Mouse (Mus musculus): Measurements from ENCODE around the gene Kctd14. TPM values are rescaled to one million over a fixed set of nuclear protein-coding genes. Genes with fewer than 3 reads are reported as not detected.
A peak's percentile ranks its signal among the peaks of the same experiment; 100 is the strongest.

Gene Kctd14
- total RNA-seq, 2 experiments from 2014 or later: 3.3 to 3.7 TPM

GRCm38 (mm10) chr7:97447050-97447531 lies 4.0 kb upstream of the Kctd14 start:
- DNase-seq (ENCODE audit: extremely low spot score in 1 of 2, low spot score in 2 of 2): peak in 1 of 2 experiments; percentile 14
- Histone ChIP-seq H3K27ac (peak overlapping the region; percentile 76), H3K4me3 (no peak overlapping the region)
- intact Hi-C loops (cut with DNase I): no loop called here
- TF ChIP-seq CTCF (IDR thresholded peaks at IDR 0.05): no peak; the same call in 1 of the 2 replicates

GRCm38 (mm10) chr7:97452196-97452595 lies 1.1 kb downstream of the Kctd14 start:
- no peak overlapping the region for H3K4me3 ChIP-seq
- intact Hi-C loops (cut with DNase I): no loop called here

GRCm38 (mm10) chr7:97453141-97453921 lies 2.2 kb downstream of the Kctd14 start:
- TF ChIP-seq CTCF (IDR thresholded peaks at IDR 0.05): no peak
- intact Hi-C loops (cut with DNase I): no loop called here
- H3K4me3 ChIP-seq: peak overlapping the region; percentile 25; the same call in 1 of the 2 replicates
- peak in 1 of 2 experiments; percentile 12 for DNase-seq (ENCODE audit: extremely low spot score in 1 of 2, low spot score in 2 of 2)
- no peak overlapping the region for H3K27ac ChIP-seq

More at GRCm38 (mm10) chr7:97452196-97452595, 1.1 kb downstream of the Kctd14 start:
- DNase-seq (ENCODE audit: extremely low spot score in 1 of 2, low spot score in 2 of 2): no peak
- TF ChIP-seq CTCF (IDR thresholded peaks at IDR 0.05): no peak
- H3K27ac ChIP-seq: no peak overlapping the region

DNA sequence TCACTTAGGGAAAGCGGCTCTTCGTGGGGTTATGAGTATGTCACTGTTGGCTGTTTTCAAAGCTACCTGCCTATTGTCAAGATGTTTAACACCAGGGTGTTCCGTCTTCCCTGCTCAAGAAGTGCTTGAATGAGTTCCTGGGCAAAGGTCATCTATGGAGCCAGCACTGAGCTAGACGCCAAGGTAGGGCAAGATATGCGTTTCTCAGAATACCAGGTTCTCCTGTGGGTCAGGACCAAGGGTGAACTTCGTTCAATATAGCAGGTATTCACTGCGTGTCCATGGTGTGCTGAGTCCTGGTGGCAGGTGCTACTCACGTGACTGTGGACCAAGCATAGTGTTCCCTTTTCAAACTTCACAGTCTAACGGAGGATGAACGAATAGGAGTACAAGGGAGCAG lies 3.7 kb downstream of the Kctd14 start:
- intact Hi-C loops (cut with DNase I): no loop called here
- Histone ChIP-seq H3K4me3 (no peak overlapping the region), H3K27ac (no peak overlapping the region)
- TF ChIP-seq CTCF (IDR thresholded peaks at IDR 0.05): no peak
- DNase-seq (ENCODE audit: extremely low spot score in 1 of 2, low spot score in 2 of 2): no peak

DNA sequence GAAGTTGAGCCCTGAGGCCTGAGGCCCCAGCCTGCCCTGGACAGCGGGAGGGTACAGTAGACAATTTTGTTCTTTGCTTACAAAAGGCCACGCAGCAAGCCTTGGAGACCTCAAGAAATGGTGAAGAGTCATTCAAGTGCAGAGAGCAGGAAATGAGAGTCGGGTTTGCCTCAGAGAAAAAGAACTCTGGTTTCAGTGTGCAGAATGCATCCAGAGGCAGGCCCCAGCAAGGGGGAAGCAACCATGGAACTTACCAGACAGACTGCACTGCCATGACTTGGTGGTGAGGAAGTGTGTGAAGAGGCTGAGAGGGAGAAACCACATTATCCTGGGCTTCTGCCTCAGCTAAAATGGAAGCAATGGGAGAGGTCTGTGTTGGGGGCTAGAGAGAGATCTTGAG lies 4.5 kb downstream of the Kctd14 start:
- no peak for TF ChIP-seq CTCF (IDR thresholded peaks at IDR 0.05)
- no peak overlapping the region for H3K27ac ChIP-seq
- intact Hi-C loops (cut with DNase I): no loop called here
- DNase-seq (ENCODE audit: extremely low spot score in 1 of 2, low spot score in 2 of 2): no peak
- no peak overlapping the region for H3K4me3 ChIP-seq

DNA sequence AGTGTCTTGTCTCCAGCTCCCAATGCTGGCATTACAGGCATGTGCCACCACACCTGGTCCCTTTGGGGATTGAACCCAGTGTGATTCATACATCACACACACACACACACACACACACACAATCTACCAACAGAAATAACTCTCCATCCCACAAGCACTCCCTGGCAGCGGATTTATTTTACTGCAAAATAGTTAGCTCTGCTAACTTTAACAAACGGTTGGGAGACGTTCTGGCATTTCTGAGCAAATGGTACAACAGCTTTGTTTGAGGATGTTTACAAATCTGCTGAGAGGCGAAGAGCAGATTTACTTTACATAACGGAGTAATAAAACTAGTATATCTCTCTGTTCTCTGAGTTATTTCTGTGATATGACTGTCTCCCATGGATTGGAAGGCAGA lies 21.9 kb downstream of the Kctd14 start:
- intact Hi-C loops (cut with DNase I): no loop called here
- no peak for DNase-seq (ENCODE audit: extremely low spot score in 1 of 2, low spot score in 2 of 2)
- TF ChIP-seq CTCF (IDR thresholded peaks at IDR 0.05): no peak
- Histone ChIP-seq H3K4me3 (no peak overlapping the region), H3K27ac (no peak overlapping the region)

GRCm38 (mm10) chr7:97479349-97479748 lies 28.2 kb downstream of the Kctd14 start:
- DNase-seq (ENCODE audit: extremely low spot score in 1 of 2, low spot score in 2 of 2): no peak
- Histone ChIP-seq H3K27ac (no peak overlapping the region), H3K4me3 (no peak overlapping the region)
- no peak for TF ChIP-seq CTCF (IDR thresholded peaks at IDR 0.05)
- intact Hi-C loops (cut with DNase I): no loop called here

GRCm38 (mm10) chr7:97480290-97480689 lies 29.2 kb downstream of the Kctd14 start:
- intact Hi-C loops (cut with DNase I): loop anchor here (1.0 to 5.0 kb wide), 3 partner anchors 53 to 217 kb away; partner anchors contain the start of genes Aamdc, Clns1a and Rsf1
- Histone ChIP-seq H3K27ac (0 out of 2 replicates have a peak overlapping the region, but pooled peaks have one; percentile 20), H3K4me3 (peak overlapping the region; percentile 94)
- TF ChIP-seq CTCF (IDR thresholded peaks at IDR 0.05): no peak
- DNase-seq (ENCODE audit: extremely low spot score in 1 of 2, low spot score in 2 of 2): no peak

DNA sequence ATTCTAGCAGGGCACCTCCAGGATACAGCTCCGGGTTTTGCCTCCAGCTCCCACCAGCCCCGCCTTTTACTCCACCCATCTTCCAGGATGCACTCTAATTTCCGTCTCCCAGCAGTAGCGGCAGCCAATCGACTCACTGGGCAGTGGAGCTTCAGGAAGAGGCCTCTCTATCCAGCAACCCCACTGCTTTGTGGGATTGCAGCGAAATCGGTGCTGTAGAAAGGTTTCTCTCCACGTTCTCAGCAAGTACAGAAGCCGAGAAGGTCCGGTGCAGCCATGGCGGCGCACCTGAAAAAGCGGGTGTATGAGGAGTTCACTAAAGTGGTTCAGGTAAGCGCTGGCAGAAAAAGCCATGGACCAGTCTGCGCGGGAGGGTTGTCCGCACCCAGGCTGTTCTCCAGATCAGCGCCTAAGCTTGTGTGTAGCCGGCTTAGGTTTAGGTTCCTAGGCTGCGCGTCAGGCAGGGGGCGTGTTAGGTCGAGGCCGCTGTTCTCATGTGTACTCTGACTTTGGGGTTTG lies 29.8 kb downstream of the Kctd14 start, which contains the start of gene Ints4:
Gene Ints4 (plus strand): TSS at position 136 of the 519 bp plus-strand sequence.
- peak; percentile 89 to 94 for DNase-seq (ENCODE audit: extremely low spot score in 1 of 2, low spot score in 2 of 2)
- intact Hi-C loops (cut with DNase I): loop anchor here (1.0 to 5.0 kb wide), 3 partner anchors 54 to 216 kb away; partner anchors contain the start of genes Aamdc, Clns1a and Rsf1
- TF ChIP-seq CTCF (IDR thresholded peaks at IDR 0.05): peak; percentile 7
- Histone ChIP-seq H3K4me3 (peak within 1 kb of the TSS; percentile 94), H3K27ac (peak within 1 kb of the TSS; percentile 77)

DNA sequence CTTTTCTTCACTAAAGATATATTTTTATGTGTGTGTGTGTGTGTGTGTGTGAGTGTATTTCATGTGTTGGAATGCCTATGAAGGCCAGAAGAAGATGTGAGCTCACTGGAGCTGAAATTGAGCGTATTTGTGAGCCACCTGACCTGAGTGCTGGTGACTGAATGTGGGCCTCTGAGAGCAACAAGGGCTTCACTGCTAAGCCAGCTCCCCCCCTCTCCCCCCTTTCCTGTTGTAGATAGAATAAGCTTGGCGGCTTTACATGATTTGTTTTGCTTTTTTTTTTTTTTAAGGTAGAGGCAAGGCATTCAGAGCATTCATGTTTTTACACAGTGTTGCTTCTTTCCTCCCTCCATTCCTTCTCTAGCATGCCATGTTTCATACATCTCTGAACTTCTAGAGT lies 32.3 kb downstream of the Kctd14 start:
- no peak overlapping the region for H3K4me3 ChIP-seq
- intact Hi-C loops (cut with DNase I): loop anchor here (5.0 kb wide), 1 partner anchor 214 kb away; the partner anchor contains the start of gene Clns1a
- H3K27ac ChIP-seq: no peak overlapping the region
- DNase-seq (ENCODE audit: extremely low spot score in 1 of 2, low spot score in 2 of 2): no peak
- no peak for TF ChIP-seq CTCF (IDR thresholded peaks at IDR 0.05)

DNA sequence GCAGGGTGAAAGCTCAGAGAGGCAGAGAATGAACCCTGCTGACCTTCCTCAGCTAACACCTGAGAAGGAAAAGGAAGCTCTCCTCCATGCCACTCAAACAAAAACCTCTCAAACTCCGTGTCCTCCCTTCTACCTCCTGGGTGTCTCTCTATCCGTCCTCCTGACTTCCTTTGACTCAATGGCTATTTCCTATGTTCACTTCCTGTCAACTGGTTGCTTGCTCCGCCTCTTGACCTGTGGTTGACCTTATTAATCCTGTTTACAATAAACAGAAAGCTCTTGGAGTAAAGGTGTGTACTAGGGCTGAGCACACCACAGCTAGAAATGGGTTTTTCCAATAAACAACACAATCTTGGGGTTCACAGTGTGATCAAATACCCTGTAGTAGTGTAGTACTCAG lies 40.0 kb downstream of the Kctd14 start:
- no peak for DNase-seq (ENCODE audit: extremely low spot score in 1 of 2, low spot score in 2 of 2)
- Histone ChIP-seq H3K27ac (no peak overlapping the region), H3K4me3 (no peak overlapping the region)
- intact Hi-C loops (cut with DNase I): no loop called here
- no peak for TF ChIP-seq CTCF (IDR thresholded peaks at IDR 0.05)

DNA sequence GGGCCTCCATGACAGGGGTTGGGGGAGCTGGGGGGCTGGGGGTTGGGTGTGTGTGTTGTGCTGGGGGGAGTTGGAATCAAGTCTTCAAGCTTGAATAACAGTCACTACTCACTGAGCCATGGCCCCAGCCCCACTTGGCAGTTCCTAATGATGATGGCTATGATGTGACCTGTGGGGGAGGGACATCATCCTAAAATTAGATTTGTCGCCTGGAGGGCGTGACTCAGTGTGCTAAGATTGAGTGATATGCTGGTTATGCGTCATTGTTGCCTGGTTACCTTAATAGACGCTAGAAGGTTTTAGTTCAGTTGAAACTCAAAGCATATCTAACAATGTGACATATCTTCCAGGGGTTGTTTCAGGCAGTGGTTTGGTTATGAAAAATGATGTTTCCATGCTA lies 41.3 kb downstream of the Kctd14 start:
- no peak for DNase-seq (ENCODE audit: extremely low spot score in 1 of 2, low spot score in 2 of 2)
- intact Hi-C loops (cut with DNase I): no loop called here

More for the DNA sequence above, 41.3 kb downstream of the Kctd14 start:
- TF ChIP-seq CTCF (IDR thresholded peaks at IDR 0.05): no peak
- H3K4me3 ChIP-seq: no peak overlapping the region
- H3K27ac ChIP-seq: no peak overlapping the region

All from left cerebral cortex, adult 2 months (tissue).